Mouse (Mus musculus) adrenal gland, postnatal 25 days (tissue): ENCODE measurements at regions not wholly inside any gene's neighbourhood (a gene's known extent, or its start where the extent isn't known, plus 50 kb on each side); places are given as distances from the start of the nearest gene placed in this dataset.

ENCODE experiments used
- DNase-seq: peaks from one replicate; pipeline ENCODE4 v3.0.0; 2021; ENCODE audit warnings: mixed read lengths

GRCm38 (mm10) chr4:12534151-12534550, 362.3 kb upstream of the Fam92a start:
- DNase-seq: no peak

- no peak for DNase-seq
These were observed 361.1 kb upstream of the Fam92a start for GRCm38 (mm10) chr4:12532961-12533360.

GRCm38 (mm10) chr4:12522358-12522757, 350.5 kb upstream of the Fam92a start:
- no peak for DNase-seq

GRCm38 (mm10) chr4:12521246-12521645, 349.4 kb upstream of the Fam92a start:
- DNase-seq: no peak

- no peak for DNase-seq
These were observed 344.7 kb upstream of the Fam92a start for GRCm38 (mm10) chr4:12516497-12516896.

- DNase-seq: peak; percentile 51
These were observed 340.0 kb upstream of the Fam92a start for GRCm38 (mm10) chr4:12511656-12512385.

- no peak for DNase-seq
These were observed 335.2 kb upstream of the Fam92a start for GRCm38 (mm10) chr4:12506851-12507551.

- no peak for DNase-seq
These were observed 329.3 kb upstream of the Fam92a start for GRCm38 (mm10) chr4:12501086-12501485.

GRCm38 (mm10) chr4:12498426-12498825, 326.6 kb upstream of the Fam92a start:
- no peak for DNase-seq

GRCm38 (mm10) chr4:12492468-12492867, 320.7 kb upstream of the Fam92a start:
- DNase-seq: no peak

GRCm38 (mm10) chr4:12491306-12491705, 319.5 kb upstream of the Fam92a start:
- DNase-seq: no peak

- DNase-seq: no peak
These were observed 318.3 kb upstream of the Fam92a start for GRCm38 (mm10) chr4:12490066-12490465.

- DNase-seq: no peak
These were observed 317.5 kb upstream of the Fam92a start for GRCm38 (mm10) chr4:12489358-12489757.

- DNase-seq: no peak
These were observed 309.7 kb upstream of the Fam92a start for GRCm38 (mm10) chr4:12481481-12481880.

- no peak for DNase-seq
These were observed 304.9 kb upstream of the Fam92a start for GRCm38 (mm10) chr4:12476717-12477116.

GRCm38 (mm10) chr4:12474981-12475568, 303.3 kb upstream of the Fam92a start:
- no peak for DNase-seq

- no peak for DNase-seq
These were observed 302.6 kb upstream of the Fam92a start for GRCm38 (mm10) chr4:12474421-12474820.

- no peak for DNase-seq
These were observed 289.9 kb upstream of the Fam92a start for GRCm38 (mm10) chr4:12461701-12462100.

- no peak for DNase-seq
These were observed 289.4 kb upstream of the Fam92a start for GRCm38 (mm10) chr4:12461251-12461650.

- no peak for DNase-seq
These were observed 286.3 kb upstream of the Fam92a start for GRCm38 (mm10) chr4:12457978-12458597.

- no peak for DNase-seq
These were observed 280.3 kb upstream of the Fam92a start for GRCm38 (mm10) chr4:12452086-12452485.

GRCm38 (mm10) chr4:12425507-12425906, 253.7 kb upstream of the Fam92a start:
- DNase-seq: no peak
